Comparison of ENCODE assay signal across 14 mouse cellular contexts in the genomic region with DNA sequence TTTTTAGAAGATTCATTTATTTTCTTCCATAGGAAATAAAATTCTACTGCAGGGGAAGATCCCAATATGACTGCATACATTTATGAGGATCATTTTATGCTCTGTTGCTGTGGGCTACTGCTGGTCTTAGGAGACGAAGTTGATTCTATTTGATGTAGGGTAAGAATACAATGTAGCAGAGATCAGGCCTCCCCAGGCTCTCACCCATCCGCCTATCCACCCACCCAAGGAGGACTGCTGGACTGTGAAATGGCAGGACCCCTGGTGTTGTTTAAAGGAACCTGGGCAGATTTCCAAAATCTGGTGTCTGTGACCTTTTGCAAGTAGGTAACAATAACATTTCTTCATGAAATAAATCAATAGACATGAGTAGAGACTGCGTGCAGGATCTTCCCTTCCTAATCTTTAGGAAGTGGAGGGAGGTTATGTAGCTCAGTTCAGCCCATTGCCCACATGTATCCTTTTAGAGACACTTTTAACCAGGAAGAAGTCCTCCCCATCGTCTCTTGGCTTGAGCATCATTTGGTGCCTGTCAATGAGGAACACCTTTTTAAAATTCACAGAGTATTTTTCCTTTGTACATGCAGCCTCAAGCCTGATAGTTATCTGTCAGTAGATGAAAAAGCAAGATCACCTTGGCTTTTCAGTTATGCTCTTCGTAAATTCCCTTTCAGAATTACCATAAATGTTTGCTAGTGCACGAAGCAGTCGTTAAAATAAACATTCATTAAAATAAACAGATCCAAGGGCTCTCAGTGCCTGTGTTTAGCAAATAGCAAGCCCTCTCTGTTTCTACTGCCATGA.
DNase-seq lines count a peak whose midpoint lies in the region; ATAC-seq and TF ChIP-seq lines count a peak whose summit lies in the region.
"Had no signal": no experiment of that assay in that cellular context is flagged by ENCODE, and none has a peak within 500 bp of the region (broad histone marks: within the 10 kb centered on the region; RNA-seq: fewer than 3 reads in every experiment).

No protein-coding gene starts in this region.

- H3K9me3 ChIP-seq in embryonic facial prominence, embryonic 14.5 days (ENCODE audit: control insufficient read depth, low read length): no peaks in the 10 kb centered on the region
- no peaks in the 10 kb centered on the region for H3K9me3 ChIP-seq in hindbrain, postnatal 0 days (ENCODE audit: low read length)
- no peaks in the 10 kb centered on the region for H3K9me3 ChIP-seq in midbrain, embryonic 15.5 days

- H3K4me3 ChIP-seq in embryonic facial prominence, embryonic 14.5 days (ENCODE audit: low read depth, low read length): no peak overlapping the region
- no peak overlapping the region for H3K4me3 ChIP-seq in hindbrain, postnatal 0 days (ENCODE audit: low read length)
- H3K4me3 ChIP-seq in midbrain, embryonic 15.5 days: no peak overlapping the region

- no peaks in the 10 kb centered on the region for H3K36me3 ChIP-seq in embryonic facial prominence, embryonic 14.5 days (ENCODE audit: control insufficient read depth, insufficient read depth, low read length)
- H3K36me3 ChIP-seq in hindbrain, postnatal 0 days (ENCODE audit: insufficient read depth, low read length): no peaks in the 10 kb centered on the region
- H3K36me3 ChIP-seq in midbrain, embryonic 15.5 days (replicated peaks): no peaks in the 10 kb centered on the region
- H3K36me3 ChIP-seq: G1E had no signal

- H3K9ac ChIP-seq in embryonic facial prominence, embryonic 14.5 days (ENCODE audit: low read depth, low read length): no peak overlapping the region
- H3K9ac ChIP-seq in hindbrain, postnatal 0 days (replicated peaks; ENCODE audit: low read length): no peak overlapping the region
- H3K9ac ChIP-seq in midbrain, embryonic 15.5 days: no peak overlapping the region

- H3K27ac ChIP-seq in embryonic facial prominence, embryonic 14.5 days (replicated peaks; ENCODE audit: low read depth, low read length): peak overlapping the region; percentile 62
- no peak overlapping the region for H3K27ac ChIP-seq in hindbrain, postnatal 0 days
- H3K27ac ChIP-seq in midbrain, embryonic 15.5 days: peak overlapping the region; percentile 55

- TF ChIP-seq CTCF in hindbrain, postnatal 0 days (IDR thresholded peaks at IDR 0.05; ENCODE audit: low read depth): no peak

- ATAC-seq in embryonic facial prominence, embryonic 14.5 days (ENCODE audit: low read depth): no peak
- no peak for ATAC-seq in hindbrain, postnatal 0 days
- no peak for ATAC-seq in midbrain, embryonic 15.5 days (replicated peaks)

- WGBS in embryonic facial prominence, embryonic 14.5 days: 37% methylated on average over 7 of the region's 7 CpGs
- 25% methylated on average over 7 of the region's 7 CpGs for WGBS in hindbrain, postnatal 0 days
- WGBS in midbrain, embryonic 15.5 days: 21% methylated on average over 7 of the region's 7 CpGs

- peaks cover 40% of the 10 kb centered on the region for H3K4me1 ChIP-seq in embryonic facial prominence, embryonic 14.5 days (ENCODE audit: control insufficient read depth, insufficient read depth, low read length)
- H3K4me1 ChIP-seq in hindbrain, postnatal 0 days (ENCODE audit: insufficient read depth, low read length): peaks cover 5% of the 10 kb centered on the region; the same call in 1 of the 2 replicates
- H3K4me1 ChIP-seq in midbrain, embryonic 15.5 days: peaks cover 24% of the 10 kb centered on the region

- peak; percentile 39 for DNase-seq in embryo, embryonic 11 days
- no peak for DNase-seq in embryo, embryonic 10 days (ENCODE audit: low spot score)
- DNase-seq in embryonic facial prominence, embryonic 14.5 days (ENCODE audit: low spot score): no peak
- DNase-seq in hindbrain, postnatal 0 days (ENCODE audit: low spot score): peak; percentile 10
- DNase-seq in layer of hippocampus, adult 11-12 months (ENCODE audit: low spot score): no peak
- DNase-seq in urinary bladder, postnatal 14 days (ENCODE audit: low spot score): no peak
- DNase-seq in embryo, embryonic 10.5 days (ENCODE audit: low spot score): no peak
- DNase-seq: cerebellum, adult 11-12 months; heart, adult 18-20 months; kidney, adult 2 months; lung, postnatal 36 days; spleen, adult 18-20 months had no signal

- no peak overlapping the region for H3K4me2 ChIP-seq in embryonic facial prominence, embryonic 14.5 days (ENCODE audit: low read depth, low read length)
- H3K4me2 ChIP-seq in hindbrain, postnatal 0 days (ENCODE audit: low read depth, low read length): 0 out of 2 replicates have a peak overlapping the region, but pooled peaks have one; percentile 1
- peak overlapping the region; percentile 11; the same call in 1 of the 2 replicates for H3K4me2 ChIP-seq in midbrain, embryonic 15.5 days

- no peaks in the 10 kb centered on the region for H3K27me3 ChIP-seq in embryonic facial prominence, embryonic 14.5 days (replicated peaks; ENCODE audit: control insufficient read depth, insufficient read depth, low read length)
- H3K27me3 ChIP-seq in hindbrain, postnatal 0 days (ENCODE audit: insufficient read depth, low read length): no peaks in the 10 kb centered on the region
- H3K27me3 ChIP-seq in midbrain, embryonic 15.5 days (replicated peaks): no peaks in the 10 kb centered on the region

Comparison
In these comparisons a context has a peak if more than half of its experiments do, and no peak if none do; other contexts are left out.
1. DNase-seq: peak in embryo, embryonic 11 days (single experiment) and hindbrain, postnatal 0 days (single experiment); none in embryo, embryonic 10 days (single experiment), embryonic facial prominence, embryonic 14.5 days (single experiment), layer of hippocampus, adult 11-12 months (single experiment), urinary bladder, postnatal 14 days (single experiment) and embryo, embryonic 10.5 days (single experiment).